Mouse (Mus musculus) lung, adult 2 months (tissue): ENCODE measurements around the gene Gm11983.

Experiments
- CTCF ChIP-seq: fragments of 200-500 bp; IDR thresholded peaks from 2 replicates; pipeline ENCODE4 v1.5.1; 2011; ENCODE audit warnings: mild to moderate bottlenecking, low read length, control low read depth; ENCODE audit not compliant: insufficient read depth
- POLR2A ChIP-seq: fragments of 200-500 bp; IDR thresholded peaks from 2 replicates; pipeline ENCODE4 v1.6.1; 2011; ENCODE audit warnings: low read depth, mild to moderate bottlenecking, control low read depth, low read length, borderline replicate concordance; ENCODE audit errors: extremely low read depth

GRCm38 (mm10) chr11:6865536-6865935, 28.1 kb upstream of the Gm11983 start:
- TF ChIP-seq CTCF (no peak), POLR2A (no peak)
